Mouse (Mus musculus): ENCODE measurements at regions not wholly inside any gene's neighbourhood (a gene's known extent, or its start where the extent isn't known, plus 50 kb on each side); places are given as distances from the start of the nearest gene placed in this dataset.

GRCm38 (mm10) chr6:99895558-99895957 is 169.4 kb upstream of the Prok2 start:
- no peak for DNase-seq (ENCODE audit: low spot score)

- DNase-seq (ENCODE audit: low spot score): no peak
Observed at GRCm38 (mm10) chr6:99893936-99894335, 167.7 kb upstream of the Prok2 start.

- no peak for DNase-seq (ENCODE audit: low spot score)
Observed at GRCm38 (mm10) chr6:99892204-99892603, 166.0 kb upstream of the Prok2 start.

GRCm38 (mm10) chr6:99891790-99892189 is 165.6 kb upstream of the Prok2 start:
- no peak for DNase-seq (ENCODE audit: low spot score)

DNA sequence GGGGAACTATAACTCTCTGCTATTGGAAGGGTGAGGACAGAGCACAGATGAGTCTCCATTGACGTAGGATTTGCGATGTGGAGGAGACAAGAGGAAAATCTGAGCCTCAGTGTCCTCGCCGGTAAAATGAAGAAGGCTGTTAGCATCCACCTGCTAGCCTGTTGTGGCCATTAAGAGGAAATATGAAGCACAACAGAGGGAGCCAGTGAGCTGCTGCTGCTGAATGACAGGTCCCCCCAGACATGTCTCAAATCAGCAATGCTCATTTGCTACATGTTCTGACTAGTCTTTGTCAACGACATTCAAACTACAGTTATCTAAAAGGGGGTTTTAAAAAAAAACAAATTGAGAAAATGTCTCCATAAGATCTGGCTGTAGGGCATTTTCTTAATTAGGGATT is 164.6 kb upstream of the Prok2 start:
- DNase-seq (ENCODE audit: low spot score): no peak

- no peak for DNase-seq (ENCODE audit: low spot score)
Observed at GRCm38 (mm10) chr6:99889055-99889454, 162.9 kb upstream of the Prok2 start.

DNA sequence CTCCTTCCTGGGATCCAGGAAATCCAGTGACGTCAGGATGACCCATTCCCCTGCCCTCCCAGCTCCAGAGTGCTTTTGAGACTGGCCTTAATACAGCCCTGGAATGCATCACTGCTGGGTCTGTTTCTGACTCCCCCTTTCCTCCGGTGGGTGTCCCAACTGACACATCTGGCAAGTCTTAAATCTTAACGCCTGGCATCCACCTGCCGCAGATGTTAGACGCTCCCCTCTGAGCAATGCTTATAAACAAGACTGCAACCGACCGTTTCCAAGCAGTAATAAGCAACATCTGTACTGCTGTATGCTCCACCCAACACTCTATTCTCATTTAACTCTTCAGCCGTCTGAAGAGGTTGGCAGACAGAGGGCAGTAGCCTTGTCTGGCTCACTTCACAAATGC is 161.7 kb upstream of the Prok2 start:
- DNase-seq (ENCODE audit: low spot score): no peak

GRCm38 (mm10) chr6:99884755-99885154 is 158.6 kb upstream of the Prok2 start:
- DNase-seq (ENCODE audit: low spot score): no peak

GRCm38 (mm10) chr6:99884054-99884453 is 157.9 kb upstream of the Prok2 start:
- no peak for DNase-seq (ENCODE audit: low spot score)

DNA sequence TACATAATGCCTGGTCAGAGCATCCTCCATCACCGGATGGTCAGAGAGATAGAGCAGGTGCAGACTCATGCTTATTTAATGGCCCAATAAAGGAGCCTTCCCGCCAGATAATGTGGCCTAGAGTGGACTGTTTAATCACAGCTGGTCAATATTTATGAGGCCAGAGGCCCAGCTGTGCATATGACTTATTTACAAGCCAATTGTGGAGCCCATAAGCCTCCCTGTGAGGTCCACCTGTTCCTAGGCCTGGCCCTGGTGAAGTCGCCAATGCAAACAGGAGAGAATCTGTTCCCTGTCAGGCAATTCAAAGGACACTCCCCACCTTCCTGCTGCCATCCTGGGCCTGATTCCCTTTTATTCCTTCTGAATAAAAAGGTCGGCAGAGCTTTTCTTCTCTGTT is 155.4 kb upstream of the Prok2 start:
- no peak for DNase-seq (ENCODE audit: low spot score)

DNA sequence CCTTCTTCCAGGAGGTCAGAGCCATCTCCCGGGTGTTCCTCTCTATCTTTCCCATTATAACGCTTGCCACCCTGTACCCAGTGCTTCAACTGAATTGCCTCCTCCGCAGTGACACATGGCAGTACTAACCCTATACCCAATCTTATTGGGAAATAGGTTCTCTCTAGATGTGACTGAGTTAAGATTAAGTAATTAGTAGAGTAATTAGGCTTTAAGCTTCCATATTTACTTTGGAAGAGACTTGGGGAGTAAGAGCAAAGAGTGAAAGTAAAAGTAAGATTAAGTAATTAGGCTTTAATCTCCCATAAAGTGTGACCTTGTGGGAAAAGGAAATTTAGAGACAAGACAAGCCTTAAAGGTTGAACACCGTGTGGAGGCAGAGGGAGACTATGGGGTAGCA is 148.7 kb upstream of the Prok2 start:
- no peak for DNase-seq (ENCODE audit: low spot score)

DNA sequence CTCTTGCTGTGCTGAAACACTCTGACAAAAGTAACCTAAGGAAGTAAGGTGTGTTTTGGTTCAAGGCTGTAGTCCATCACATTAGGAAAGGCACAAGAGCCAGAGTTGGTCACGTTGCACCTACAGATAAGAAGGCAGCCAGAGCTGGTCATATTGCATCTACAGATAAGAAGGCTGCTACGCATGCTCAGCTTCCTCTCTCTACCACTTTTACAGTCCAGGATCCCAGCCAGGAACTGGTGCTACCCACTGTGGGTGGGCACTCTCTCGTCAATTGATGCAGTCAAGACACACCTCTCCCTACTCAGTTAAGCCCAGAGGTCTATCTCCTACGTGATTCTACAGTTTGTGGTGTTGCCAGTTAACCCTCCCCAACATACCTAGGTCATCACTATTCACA is 147.8 kb upstream of the Prok2 start:
- no peak for DNase-seq (ENCODE audit: low spot score)

DNA sequence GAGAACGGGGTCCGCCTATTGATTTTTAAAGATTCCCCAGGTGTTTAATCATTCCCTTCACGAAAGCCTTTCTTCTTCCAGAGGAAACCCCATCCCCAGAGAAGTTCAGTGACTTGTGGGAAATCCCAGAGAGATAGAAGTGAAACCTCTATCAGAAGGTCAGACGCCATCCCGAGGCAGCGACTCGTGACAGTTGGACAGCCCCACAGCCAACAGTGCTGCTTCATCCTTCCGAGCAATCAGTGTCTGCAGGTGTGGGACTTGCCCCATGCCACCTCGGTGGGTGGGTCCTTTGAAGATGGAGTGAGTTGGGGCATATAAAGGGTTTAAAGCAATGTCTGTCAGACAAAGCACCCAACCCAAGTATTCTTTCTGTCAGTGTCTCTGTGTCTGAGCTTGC is 139.9 kb upstream of the Prok2 start:
- DNase-seq (ENCODE audit: low spot score): no peak

DNA sequence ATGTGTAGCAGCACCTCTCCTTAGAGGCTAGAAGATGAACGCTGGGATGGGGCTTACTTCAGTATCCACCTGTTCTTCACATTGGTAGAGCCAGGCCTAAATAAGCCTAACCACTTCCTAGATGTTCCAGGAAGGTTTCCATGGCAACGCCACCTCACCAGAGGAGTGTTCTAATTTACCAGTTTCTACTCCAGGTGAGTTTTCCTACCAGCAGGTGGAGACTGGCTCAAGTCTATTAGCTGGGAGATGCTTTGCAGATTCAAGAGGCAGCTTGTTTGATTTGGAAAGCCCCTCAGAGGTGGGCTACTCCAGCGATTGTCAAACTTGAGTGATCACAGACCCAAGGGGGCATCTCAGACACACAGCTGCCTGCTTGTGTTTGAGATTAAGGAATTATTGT is 138.8 kb upstream of the Prok2 start:
- no peak for DNase-seq (ENCODE audit: low spot score)

DNA sequence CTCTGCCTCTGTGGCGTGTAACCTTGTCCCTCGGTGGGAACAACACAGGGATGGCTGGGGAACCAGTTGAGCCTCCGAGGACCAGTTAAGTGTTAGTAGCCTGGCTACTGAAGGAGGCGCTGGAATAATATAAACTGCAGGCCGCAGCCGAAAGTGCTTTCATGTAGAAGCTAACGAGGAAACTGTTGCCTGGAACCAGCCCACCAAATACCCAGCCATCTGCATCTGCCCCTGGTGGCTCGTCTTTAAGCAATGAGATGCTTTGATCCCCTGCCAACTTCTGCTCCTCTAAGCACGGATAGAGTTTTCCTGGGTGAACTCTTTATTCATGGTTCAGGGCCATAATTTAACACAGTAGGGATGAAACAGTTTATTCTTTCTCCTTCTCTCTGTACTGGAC is 137.2 kb upstream of the Prok2 start:
- no peak for DNase-seq (ENCODE audit: low spot score)

- DNase-seq (ENCODE audit: low spot score): no peak
Observed at GRCm38 (mm10) chr6:99857411-99857810, 131.2 kb upstream of the Prok2 start.

DNA sequence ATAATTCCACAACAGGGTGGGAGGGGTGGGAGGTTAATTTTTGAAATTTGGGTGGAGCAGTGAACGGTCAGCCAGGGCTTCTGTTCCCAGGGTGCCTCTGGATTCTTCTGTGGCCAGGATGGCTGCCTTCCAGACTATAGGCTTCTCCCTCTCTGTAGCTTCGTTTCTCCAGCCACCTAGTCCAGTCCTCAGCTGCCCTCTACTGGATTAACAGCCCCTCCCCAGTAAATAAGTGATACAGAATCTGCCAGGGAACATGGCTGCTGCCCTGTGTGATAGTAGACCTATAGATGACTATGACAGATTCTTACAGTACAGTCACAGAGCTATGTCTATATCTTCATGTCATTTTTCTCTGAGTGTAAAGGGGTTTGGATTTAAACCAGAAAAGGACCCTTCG is 127.5 kb upstream of the Prok2 start:
- DNase-seq (ENCODE audit: low spot score): no peak

GRCm38 (mm10) chr6:99850706-99851105 is 124.5 kb upstream of the Prok2 start:
- DNase-seq (ENCODE audit: low spot score): no peak

DNA sequence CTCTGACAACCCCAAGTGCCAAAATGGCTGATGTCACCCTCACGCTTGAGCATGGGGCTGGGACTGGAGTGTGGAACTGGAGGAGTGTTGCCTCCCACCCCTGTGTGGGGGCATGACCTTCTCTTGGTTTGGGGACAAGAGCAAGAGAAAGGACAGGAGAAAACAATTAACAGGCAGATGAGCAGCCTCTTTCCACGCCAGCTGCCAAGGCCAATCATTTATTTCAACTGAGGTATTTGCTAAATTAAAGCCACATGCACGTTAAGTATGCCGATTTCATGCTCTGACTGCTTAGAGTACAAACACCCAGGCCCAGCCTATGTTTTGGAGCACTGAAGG is 119.3 kb upstream of the Prok2 start:
- no peak for DNase-seq (ENCODE audit: low spot score)

GRCm38 (mm10) chr6:99844775-99845507 is 118.7 kb upstream of the Prok2 start:
- DNase-seq (ENCODE audit: low spot score): no peak

- no peak for DNase-seq (ENCODE audit: low spot score)
Observed at GRCm38 (mm10) chr6:99843507-99843906, 117.3 kb upstream of the Prok2 start.

GRCm38 (mm10) chr6:99842723-99843122 is 116.5 kb upstream of the Prok2 start:
- DNase-seq (ENCODE audit: low spot score): no peak

GRCm38 (mm10) chr6:99840823-99841222 is 114.6 kb upstream of the Prok2 start:
- no peak for DNase-seq (ENCODE audit: low spot score)

- DNase-seq (ENCODE audit: low spot score): no peak
Observed at GRCm38 (mm10) chr6:99833323-99833722, 107.1 kb upstream of the Prok2 start.
